Mouse (Mus musculus) heart, embryonic 11.5 days (tissue): ENCODE data around the gene Map3k14. TPM values are rescaled to one million over a fixed set of nuclear protein-coding genes. Genes with fewer than 3 reads are reported as not detected.

Experiments used
- ATAC-seq: fragments of 200-750 bp; cut with Nextera tagmentation; replicated peaks from 2 replicates; pipeline ENCODE4 v1.8.0; 2017; ENCODE audit warnings: moderate library complexity; ENCODE audit not compliant: insufficient number of reproducible peaks, low FRiP score, low TSS enrichment
- H3K27ac ChIP-seq: fragments of 300-500 bp; sonication (generic); 2 replicates; pipeline ENCODE4 v1.5.1; 2014; ENCODE audit warnings: mild to moderate bottlenecking, low read depth, low read length
- H3K27me3 ChIP-seq: fragments of 300-500 bp; sonication (generic); 2 replicates; pipeline ENCODE4 v1.6.1; 2014; ENCODE audit warnings: mild to moderate bottlenecking, low read length, mixed read lengths; ENCODE audit not compliant: control insufficient read depth, insufficient read depth
- H3K36me3 ChIP-seq: fragments of 300-500 bp; sonication (generic); 2 replicates; pipeline ENCODE4 v1.6.1; 2014; ENCODE audit warnings: mild to moderate bottlenecking, low read length, moderate library complexity, mixed read lengths; ENCODE audit not compliant: control insufficient read depth, insufficient read depth
- H3K4me1 ChIP-seq: fragments of 300-500 bp; sonication (generic); 2 replicates; pipeline ENCODE4 v1.6.1; 2014; ENCODE audit warnings: low read length; ENCODE audit not compliant: control insufficient read depth, insufficient read depth
- H3K4me2 ChIP-seq: fragments of 300-500 bp; sonication (generic); 2 replicates; pipeline ENCODE4 v1.6.1; 2014; ENCODE audit warnings: mild to moderate bottlenecking, moderate library complexity
- H3K4me3 ChIP-seq: fragments of 300-500 bp; sonication (generic); 2 replicates; pipeline ENCODE4 v1.5.1; 2014; ENCODE audit warnings: low read depth, low read length
- H3K9ac ChIP-seq: fragments of 300-500 bp; sonication (generic); 2 replicates; pipeline ENCODE4 v1.6.1; 2014; ENCODE audit warnings: mild to moderate bottlenecking, low read depth, low read length, moderate library complexity
- H3K9me3 ChIP-seq: fragments of 300-500 bp; sonication (generic); replicated peaks from 2 replicates; pipeline ENCODE4 v1.6.1; 2016; ENCODE audit warnings: low read length; ENCODE audit not compliant: control insufficient read depth
- WGBS: fragments of 180-500 bp; shearing (Covaris S2); extraction: QIAGEN DNeasy Blood & Tissue Kit; methylation state at CpG from one replicate; pipeline ENCODE4 v1.1.7; 2014; ENCODE audit not compliant: insufficient replicate concordance; 5-methylcytosine and 5-hydroxymethylcytosine counted together
- polyA plus RNA-seq: library from polyadenylated mRNA; unstranded; fragments of >200 nt; fragmentation: Nextera tagmentation; extraction: Ambion mirVana; gene quantifications from 2 replicates; pipeline ENCODE4 v1.2.1, GENCODE M21; 2014

Gene Map3k14
- polyA plus RNA-seq, 1 experiment from 2014 or later, result 1.4 TPM

GRCm38 (mm10) chr11:103247504-103248177, 19.6 kb downstream of the Map3k14 start:
- no peak overlapping the region for H3K4me2 ChIP-seq
- H3K9ac ChIP-seq, result no peak overlapping the region
- no peak overlapping the region for H3K4me3 ChIP-seq
- H3K36me3 ChIP-seq, result no peaks in the 10 kb centered on the region
- H3K27ac ChIP-seq, result peak overlapping the region; percentile 23
- 61% methylated on average over 11 of the region's 11 CpGs for WGBS
- H3K27me3 ChIP-seq, result no peaks in the 10 kb centered on the region
- no peaks in the 10 kb centered on the region for H3K9me3 ChIP-seq
- 0 out of 2 replicates have a peak, but pooled peaks have one; percentile 14 for ATAC-seq
- peaks cover 21% of the 10 kb centered on the region for H3K4me1 ChIP-seq

GRCm38 (mm10) chr11:103246731-103247290, 20.5 kb downstream of the Map3k14 start:
- H3K9ac ChIP-seq, result no peak overlapping the region
- peaks cover 21% of the 10 kb centered on the region for H3K4me1 ChIP-seq
- ATAC-seq, result no peak

GRCm38 (mm10) chr11:103246081-103246730, 21.1 kb downstream of the Map3k14 start:
- Histone ChIP-seq H3K4me1 (peaks cover 21% of the 10 kb centered on the region), H3K4me3 (no peak overlapping the region), H3K27me3 (no peaks in the 10 kb centered on the region), H3K9me3 (no peaks in the 10 kb centered on the region), H3K4me2 (no peak overlapping the region), H3K36me3 (no peaks in the 10 kb centered on the region), H3K27ac (no peak overlapping the region), H3K9ac (no peak overlapping the region)
- WGBS, result 58% methylated on average over 10 of the region's 10 CpGs
- ATAC-seq, result no peak

More at GRCm38 (mm10) chr11:103246731-103247290, 20.5 kb downstream of the Map3k14 start:
- Histone ChIP-seq H3K36me3 (no peaks in the 10 kb centered on the region), H3K9me3 (no peaks in the 10 kb centered on the region), H3K4me2 (no peak overlapping the region), H3K4me3 (no peak overlapping the region), H3K27ac (no peak overlapping the region), H3K27me3 (no peaks in the 10 kb centered on the region)
- WGBS, result 62% methylated on average over 4 of the region's 4 CpGs

- H3K4me3 ChIP-seq, result no peak overlapping the region
- H3K27ac ChIP-seq, result no peak overlapping the region
- no peak for ATAC-seq
- WGBS, result 81% methylated on average over 4 of the region's 4 CpGs
- peaks cover 31% of the 10 kb centered on the region for H3K4me1 ChIP-seq
- no peaks in the 10 kb centered on the region for H3K27me3 ChIP-seq
- no peaks in the 10 kb centered on the region for H3K9me3 ChIP-seq
- no peak overlapping the region for H3K4me2 ChIP-seq
- no peaks in the 10 kb centered on the region for H3K36me3 ChIP-seq
- H3K9ac ChIP-seq, result no peak overlapping the region
Observed at GRCm38 (mm10) chr11:103244856-103245255, 22.4 kb downstream of the Map3k14 start.

- no peak overlapping the region for H3K4me2 ChIP-seq
- no peaks in the 10 kb centered on the region for H3K27me3 ChIP-seq
- 29% methylated on average over 7 of the region's 7 CpGs for WGBS
- peaks cover 6% of the 10 kb centered on the region; the same call in 1 of the 2 replicates for H3K36me3 ChIP-seq
- no peak overlapping the region for H3K9ac ChIP-seq
- no peak overlapping the region for H3K4me3 ChIP-seq
- no peak for ATAC-seq
- H3K4me1 ChIP-seq, result peaks cover 11% of the 10 kb centered on the region
- H3K27ac ChIP-seq, result no peak overlapping the region
- H3K9me3 ChIP-seq, result no peaks in the 10 kb centered on the region
Observed at GRCm38 (mm10) chr11:103240740-103241139, 26.5 kb downstream of the Map3k14 start.

GRCm38 (mm10) chr11:103237757-103238156, 29.5 kb downstream of the Map3k14 start:
- peaks cover 6% of the 10 kb centered on the region; the same call in 1 of the 2 replicates for H3K36me3 ChIP-seq
- WGBS, result 68% methylated on average over 9 of the region's 9 CpGs
- ATAC-seq, result no peak

GRCm38 (mm10) chr11:103236903-103237302, 30.4 kb downstream of the Map3k14 start:
- 78% methylated on average over 10 of the region's 10 CpGs for WGBS
- ATAC-seq, result no peak
- Histone ChIP-seq H3K9me3 (no peaks in the 10 kb centered on the region), H3K27me3 (no peaks in the 10 kb centered on the region), H3K36me3 (peaks cover 6% of the 10 kb centered on the region; the same call in 1 of the 2 replicates), H3K4me1 (peaks cover 13% of the 10 kb centered on the region), H3K4me2 (no peak overlapping the region), H3K27ac (no peak overlapping the region), H3K4me3 (no peak overlapping the region), H3K9ac (no peak overlapping the region)

More at GRCm38 (mm10) chr11:103237757-103238156, 29.5 kb downstream of the Map3k14 start:
- Histone ChIP-seq H3K4me3 (no peak overlapping the region), H3K27ac (no peak overlapping the region), H3K9ac (no peak overlapping the region), H3K9me3 (no peaks in the 10 kb centered on the region), H3K4me2 (no peak overlapping the region), H3K27me3 (no peaks in the 10 kb centered on the region), H3K4me1 (peaks cover 13% of the 10 kb centered on the region)

GRCm38 (mm10) chr11:103236431-103236830, 30.8 kb downstream of the Map3k14 start:
- ATAC-seq, result no peak
- H3K27ac ChIP-seq, result no peak overlapping the region
- H3K4me3 ChIP-seq, result no peak overlapping the region
- peaks cover 6% of the 10 kb centered on the region; the same call in 1 of the 2 replicates for H3K36me3 ChIP-seq
- no peak overlapping the region for H3K9ac ChIP-seq
- 71% methylated on average over 6 of the region's 6 CpGs for WGBS
- H3K27me3 ChIP-seq, result no peaks in the 10 kb centered on the region
- H3K9me3 ChIP-seq, result no peaks in the 10 kb centered on the region
- H3K4me1 ChIP-seq, result peaks cover 13% of the 10 kb centered on the region
- H3K4me2 ChIP-seq, result no peak overlapping the region
